Mouse (Mus musculus): ENCODE results near the gene Cdk11b.

GRCm38 (mm10) chr4:155577741-155578140, 46.9 kb upstream of the Cdk11b start:
- TF ChIP-seq CTCF (IDR thresholded peaks at IDR 0.05; ENCODE audit: control insufficient read depth, insufficient read depth, insufficient read length) (no peak), USF1 (IDR thresholded peaks at IDR 0.05; ENCODE audit: low read depth) (no peak)
